Mouse (Mus musculus) lung, embryonic 15.5 days (tissue): Measurements from ENCODE around the gene Fhad1. TPM values are rescaled to one million over a fixed set of nuclear protein-coding genes. Genes with fewer than 3 reads are reported as not detected.

Experiments
- ATAC-seq: fragments of 200-750 bp; cut with Nextera tagmentation; 2 replicates; pipeline ENCODE4 v1.8.0; 2017; ENCODE audit warnings: moderate number of reproducible peaks, borderline replicate concordance; ENCODE audit not compliant: low FRiP score, low TSS enrichment; ENCODE audit errors: extremely low read depth
- H3K27ac ChIP-seq: fragments of 300-500 bp; sonication (generic); 2 replicates; pipeline ENCODE4 v1.5.1; 2015; ENCODE audit warnings: moderate library complexity, mild to moderate bottlenecking, inconsistent platforms
- H3K27me3 ChIP-seq: fragments of 300-500 bp; sonication (generic); 2 replicates; pipeline ENCODE4 v1.6.1; 2015; ENCODE audit warnings: inconsistent platforms
- H3K36me3 ChIP-seq: fragments of 300-500 bp; sonication (generic); 2 replicates; pipeline ENCODE4 v1.6.1; 2015; ENCODE audit warnings: inconsistent platforms
- H3K4me1 ChIP-seq: fragments of 300-500 bp; sonication (generic); 2 replicates; pipeline ENCODE4 v1.6.1; 2015; ENCODE audit warnings: inconsistent platforms
- H3K4me2 ChIP-seq: fragments of 300-500 bp; sonication (generic); 2 replicates; pipeline ENCODE4 v1.6.1; 2015; ENCODE audit warnings: inconsistent platforms, mild to moderate bottlenecking, moderate library complexity
- H3K4me3 ChIP-seq: fragments of 300-500 bp; sonication (generic); 2 replicates; pipeline ENCODE4 v1.5.1; 2015; ENCODE audit warnings: mild to moderate bottlenecking, inconsistent platforms
- H3K9ac ChIP-seq: fragments of 300-500 bp; sonication (generic); 2 replicates; pipeline ENCODE4 v1.6.1; 2015; ENCODE audit warnings: inconsistent platforms
- H3K9me3 ChIP-seq: fragments of 300-500 bp; sonication (generic); 2 replicates; pipeline ENCODE4 v1.6.1; 2016; ENCODE audit warnings: inconsistent platforms
- WGBS: fragments of 180-500 bp; shearing (Covaris S2); methylation state at CpG from one replicate; pipeline ENCODE4 v1.1.7; 2015; 5-methylcytosine and 5-hydroxymethylcytosine counted together
- polyA plus RNA-seq: library from polyadenylated mRNA; unstranded; fragments of >200 nt; fragmentation: Nextera tagmentation; extraction: Ambion mirVana; gene quantifications from 2 replicates; pipeline ENCODE4 v1.2.1, GENCODE M21; 2015

Gene Fhad1
- polyA plus RNA-seq, 1 experiment from 2014 or later: 1.7 TPM

DNA sequence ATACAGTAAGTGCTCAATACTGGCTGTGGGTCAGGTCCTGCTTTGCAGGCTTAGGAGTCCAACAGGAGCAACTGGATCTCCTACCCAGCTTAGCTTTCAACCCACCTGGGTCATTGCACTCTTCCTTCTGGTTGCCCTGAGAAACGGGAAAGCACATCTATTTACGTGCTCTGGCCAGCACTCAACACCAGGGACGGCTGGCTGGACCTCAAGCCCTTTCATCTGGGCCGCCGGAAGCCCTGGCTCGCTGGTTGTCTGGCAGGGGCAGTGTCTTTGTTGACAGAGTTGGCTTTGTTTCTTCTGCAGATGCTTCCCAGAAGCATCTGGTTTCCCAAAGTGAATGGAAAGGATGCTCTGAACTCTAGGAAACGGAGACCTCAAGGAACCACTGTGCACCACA lies 100.8 kb downstream of the Fhad1 start:
- no peak overlapping the region for H3K9ac ChIP-seq
- WGBS: 26% methylated on average over 7 of the region's 7 CpGs
- H3K4me1 ChIP-seq: peaks cover 10% of the 10 kb centered on the region; the same call in 1 of the 2 replicates
- H3K27me3 ChIP-seq: no peaks in the 10 kb centered on the region
- H3K4me3 ChIP-seq: no peak overlapping the region
- H3K9me3 ChIP-seq: no peaks in the 10 kb centered on the region
- H3K36me3 ChIP-seq: no peaks in the 10 kb centered on the region
- no peak for ATAC-seq
- peak overlapping the region; percentile 54 for H3K27ac ChIP-seq
- no peak overlapping the region for H3K4me2 ChIP-seq

DNA sequence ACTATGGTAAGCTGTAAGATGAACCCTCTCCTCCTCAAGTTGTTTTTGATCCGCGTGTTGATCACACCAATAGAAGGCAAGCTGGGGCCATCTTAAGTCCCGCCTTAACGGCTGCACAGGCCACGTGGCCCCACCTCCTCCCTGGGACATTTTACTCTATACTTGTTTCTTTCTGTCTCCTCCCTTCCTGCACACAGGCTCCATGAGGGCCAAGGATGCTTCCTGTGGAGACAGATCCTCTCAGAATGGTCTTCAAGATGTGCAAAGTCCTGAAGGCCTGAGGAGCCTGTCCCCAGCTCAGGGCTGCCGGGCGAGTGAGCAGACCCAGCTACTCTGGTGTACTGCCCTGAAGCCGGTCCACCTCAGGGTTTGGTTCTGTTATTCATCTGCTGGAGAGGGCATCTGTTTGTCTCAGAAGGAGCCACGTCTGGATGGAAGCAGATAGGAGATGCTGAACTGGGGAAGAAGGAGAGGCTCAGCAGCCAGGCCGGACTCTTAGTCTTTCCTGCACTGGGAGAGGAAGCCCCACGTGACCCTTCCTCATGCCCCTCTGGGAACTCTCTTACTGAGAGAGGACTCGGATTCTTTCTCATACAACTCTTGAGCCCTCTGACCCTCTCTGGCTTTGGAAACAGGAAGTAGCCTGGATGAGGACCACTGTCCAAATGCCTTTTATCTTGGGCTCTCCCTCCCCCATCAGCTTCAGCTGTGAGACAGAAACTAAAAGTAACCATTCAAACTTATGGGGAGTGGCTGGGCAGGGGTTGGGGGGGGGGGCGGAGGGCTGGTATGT lies 101.5 kb downstream of the Fhad1 start:
- no peak overlapping the region for H3K4me3 ChIP-seq
- H3K9me3 ChIP-seq: no peaks in the 10 kb centered on the region
- no peak overlapping the region for H3K4me2 ChIP-seq
- peaks cover 10% of the 10 kb centered on the region; the same call in 1 of the 2 replicates for H3K4me1 ChIP-seq
- no peak overlapping the region for H3K9ac ChIP-seq
- 56% methylated on average over 13 of the region's 13 CpGs for WGBS
- no peaks in the 10 kb centered on the region for H3K27me3 ChIP-seq
- peak overlapping the region; percentile 73 for H3K27ac ChIP-seq
- H3K36me3 ChIP-seq: no peaks in the 10 kb centered on the region
- peak; percentile 46; the same call in 1 of the 2 replicates for ATAC-seq

DNA sequence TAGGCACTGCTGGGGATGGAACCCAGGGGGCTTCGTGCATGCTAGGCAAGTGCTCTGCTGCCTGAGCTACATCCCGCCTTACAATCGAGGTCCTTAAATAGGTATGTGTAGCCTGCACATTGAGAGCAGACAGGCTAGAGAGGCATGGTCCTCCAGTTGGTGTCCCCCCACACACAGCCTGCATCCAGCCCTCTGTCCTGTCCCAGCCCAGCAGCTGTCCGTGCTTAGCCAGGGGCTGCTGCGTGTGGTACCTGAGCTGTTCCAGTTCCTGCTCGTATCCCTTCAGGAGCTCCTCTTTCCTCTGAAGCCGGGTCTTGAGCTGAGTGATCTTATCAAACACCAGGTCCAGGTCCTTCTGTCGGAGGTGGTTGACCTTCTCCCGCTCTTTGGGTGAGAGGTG lies 110.2 kb downstream of the Fhad1 start:
- WGBS: 54% methylated on average over 9 of the region's 9 CpGs
- H3K9ac ChIP-seq: no peak overlapping the region

DNA sequence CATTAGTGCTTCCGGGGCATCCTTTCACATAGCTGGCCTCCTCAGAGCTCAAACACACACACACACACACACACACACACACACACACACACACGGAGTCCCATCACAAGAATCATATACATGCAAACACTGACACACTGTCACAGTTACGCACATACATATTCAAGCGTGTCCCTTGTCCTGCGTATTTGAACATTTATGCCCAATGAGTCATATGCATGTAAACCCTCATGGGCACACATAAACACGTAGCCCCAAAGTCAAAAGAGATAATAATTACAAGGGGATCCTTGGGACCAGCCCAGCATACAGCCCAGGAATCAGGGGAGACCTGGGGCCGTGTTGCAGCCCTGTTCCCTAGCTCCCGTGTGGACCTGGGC lies 112.4 kb downstream of the Fhad1 start:
- no peak overlapping the region for H3K9ac ChIP-seq
- H3K9me3 ChIP-seq: no peaks in the 10 kb centered on the region
- H3K36me3 ChIP-seq: no peaks in the 10 kb centered on the region
- H3K4me2 ChIP-seq: no peak overlapping the region
- no peak overlapping the region for H3K4me3 ChIP-seq
- H3K27me3 ChIP-seq: no peaks in the 10 kb centered on the region
- ATAC-seq: no peak
- 79% methylated on average over 8 of the region's 8 CpGs for WGBS
- peaks cover 24% of the 10 kb centered on the region for H3K4me1 ChIP-seq
- H3K27ac ChIP-seq: no peak overlapping the region

More for the DNA sequence above, 110.2 kb downstream of the Fhad1 start:
- H3K36me3 ChIP-seq: no peaks in the 10 kb centered on the region
- no peaks in the 10 kb centered on the region for H3K9me3 ChIP-seq
- no peak overlapping the region for H3K4me3 ChIP-seq
- no peak overlapping the region for H3K4me2 ChIP-seq
- no peaks in the 10 kb centered on the region for H3K27me3 ChIP-seq
- H3K4me1 ChIP-seq: peaks cover 10% of the 10 kb centered on the region
- no peak overlapping the region for H3K27ac ChIP-seq
- ATAC-seq: no peak

DNA sequence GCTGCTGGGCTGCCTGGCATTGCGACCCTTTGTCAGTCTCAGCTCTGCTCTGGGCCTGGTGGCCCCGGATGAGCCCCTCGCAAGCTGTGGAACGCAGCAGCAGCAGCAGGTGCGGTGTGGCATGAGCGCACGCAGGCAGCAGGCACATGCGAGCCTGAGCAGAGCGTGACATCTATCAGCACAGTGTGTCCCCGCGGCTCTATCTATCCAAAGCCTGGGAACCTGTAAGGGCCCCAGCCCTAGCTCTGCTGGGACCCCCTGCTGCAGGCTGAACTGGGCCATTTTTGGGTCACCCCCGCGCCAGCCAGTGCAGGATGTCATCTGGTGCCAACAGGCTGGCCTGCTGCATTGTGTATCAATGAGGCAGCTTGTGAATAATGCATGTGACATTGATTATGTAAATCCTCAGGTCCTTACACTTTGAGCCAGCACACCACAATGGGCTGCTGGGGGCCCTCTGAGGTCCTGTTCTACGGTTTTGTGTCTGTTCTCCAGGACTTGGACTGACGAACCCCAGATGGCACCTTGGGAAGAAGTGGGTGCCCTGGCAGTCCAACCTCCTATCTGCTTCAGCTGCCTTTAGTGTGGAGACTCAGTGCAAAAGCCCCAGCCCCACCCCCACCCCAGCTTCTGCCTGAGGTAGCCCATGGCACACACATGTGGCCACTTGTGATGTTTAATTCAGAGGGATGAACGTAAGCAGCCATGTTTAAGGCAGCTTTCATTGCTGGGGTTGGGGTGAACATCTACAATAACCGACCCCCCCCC lies 113.0 kb downstream of the Fhad1 start:
- H3K9me3 ChIP-seq: no peaks in the 10 kb centered on the region
- no peaks in the 10 kb centered on the region for H3K27me3 ChIP-seq
- WGBS: 77% methylated on average over 17 of the region's 17 CpGs
- peaks cover 30% of the 10 kb centered on the region for H3K4me1 ChIP-seq
- no peak for ATAC-seq
- no peak overlapping the region for H3K27ac ChIP-seq
- H3K4me3 ChIP-seq: no peak overlapping the region
- H3K36me3 ChIP-seq: no peaks in the 10 kb centered on the region
- no peak overlapping the region for H3K4me2 ChIP-seq
- H3K9ac ChIP-seq: no peak overlapping the region

DNA sequence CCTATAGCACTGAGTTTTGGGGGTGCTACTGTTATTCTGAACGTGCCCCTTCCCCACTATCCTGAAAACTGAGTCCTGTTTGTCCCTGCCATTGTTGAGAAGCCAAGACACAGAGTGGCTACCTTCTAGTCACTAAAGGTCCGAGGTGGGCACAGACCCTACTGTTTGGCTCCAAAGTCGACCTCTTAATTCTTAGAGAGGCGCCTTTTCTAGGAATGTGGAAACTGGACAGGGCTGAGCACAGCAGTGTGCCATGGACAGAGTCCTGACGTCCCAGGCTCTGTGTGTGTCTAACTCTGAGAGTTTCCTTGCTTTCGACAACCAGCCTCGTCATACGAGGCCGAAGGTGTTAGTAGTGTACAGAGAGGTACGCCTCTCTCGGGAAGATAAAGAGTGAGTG lies 114.5 kb downstream of the Fhad1 start:
- ATAC-seq: 0 out of 2 replicates have a peak, but pooled peaks have one; percentile 1
- WGBS: 42% methylated on average over 11 of the region's 11 CpGs
- peak overlapping the region; percentile 69 for H3K27ac ChIP-seq

DNA sequence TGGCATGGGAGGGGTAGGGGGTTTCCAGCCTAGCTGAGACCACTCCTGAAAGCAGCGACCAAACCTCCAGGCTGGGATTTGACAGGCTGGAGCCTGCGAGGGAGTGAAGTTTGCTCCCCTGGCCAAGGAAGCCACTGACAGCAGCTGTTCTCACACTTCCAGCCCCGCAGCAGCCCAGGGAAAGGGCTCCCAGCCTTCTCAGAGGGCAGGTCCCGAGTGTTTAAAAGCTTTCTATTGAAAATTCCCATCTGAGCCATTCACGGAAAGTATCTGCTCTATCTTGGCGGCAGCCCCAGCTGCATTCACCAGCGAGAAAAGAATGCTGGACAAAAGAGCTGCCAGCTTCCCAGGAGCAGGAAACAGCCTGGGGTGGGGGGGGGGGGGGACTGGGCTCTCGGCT lies 114.9 kb downstream of the Fhad1 start:
- WGBS: 10% methylated on average over 8 of the region's 8 CpGs
- H3K4me2 ChIP-seq: peak overlapping the region; percentile 11; the same call in 1 of the 2 replicates

More for the DNA sequence above, 114.5 kb downstream of the Fhad1 start:
- Histone ChIP-seq H3K9ac (no peak overlapping the region), H3K27me3 (no peaks in the 10 kb centered on the region), H3K4me2 (no peak overlapping the region), H3K4me3 (no peak overlapping the region), H3K4me1 (peaks cover 38% of the 10 kb centered on the region), H3K36me3 (no peaks in the 10 kb centered on the region), H3K9me3 (no peaks in the 10 kb centered on the region)

DNA sequence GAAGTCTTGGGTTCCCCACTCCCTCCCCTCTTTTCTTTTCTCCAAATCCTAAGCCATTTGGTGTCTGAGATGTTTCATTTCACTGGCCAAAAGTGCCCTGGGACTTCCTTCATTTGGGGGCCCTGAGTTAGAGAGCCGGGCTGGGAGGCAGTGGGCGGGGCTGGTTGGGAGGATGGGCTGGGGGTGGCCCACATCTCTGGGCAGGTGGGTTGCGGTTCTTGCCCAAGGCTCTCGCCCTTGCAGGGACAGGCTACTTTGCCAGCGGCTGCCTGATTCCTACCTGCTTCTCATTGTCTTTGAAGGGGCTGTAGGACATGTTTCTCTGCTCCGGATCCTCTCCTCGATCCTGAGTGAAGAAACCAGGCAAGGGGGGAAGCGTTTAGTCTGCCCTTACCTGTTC lies 116.0 kb downstream of the Fhad1 start:
- 84% methylated on average over 8 of the region's 8 CpGs for WGBS
- H3K4me2 ChIP-seq: no peak overlapping the region
- no peak overlapping the region for H3K4me3 ChIP-seq
- H3K36me3 ChIP-seq: no peaks in the 10 kb centered on the region
- H3K27ac ChIP-seq: no peak overlapping the region
- no peak overlapping the region for H3K9ac ChIP-seq
- peaks cover 38% of the 10 kb centered on the region for H3K4me1 ChIP-seq
- no peaks in the 10 kb centered on the region for H3K27me3 ChIP-seq
- ATAC-seq: no peak
- no peaks in the 10 kb centered on the region for H3K9me3 ChIP-seq

More for the DNA sequence above, 114.9 kb downstream of the Fhad1 start:
- Histone ChIP-seq H3K9me3 (no peaks in the 10 kb centered on the region), H3K36me3 (no peaks in the 10 kb centered on the region), H3K4me3 (no peak overlapping the region), H3K27me3 (no peaks in the 10 kb centered on the region), H3K27ac (peak overlapping the region; percentile 79), H3K9ac (no peak overlapping the region), H3K4me1 (peaks cover 38% of the 10 kb centered on the region)
- peak; percentile 77 for ATAC-seq

DNA sequence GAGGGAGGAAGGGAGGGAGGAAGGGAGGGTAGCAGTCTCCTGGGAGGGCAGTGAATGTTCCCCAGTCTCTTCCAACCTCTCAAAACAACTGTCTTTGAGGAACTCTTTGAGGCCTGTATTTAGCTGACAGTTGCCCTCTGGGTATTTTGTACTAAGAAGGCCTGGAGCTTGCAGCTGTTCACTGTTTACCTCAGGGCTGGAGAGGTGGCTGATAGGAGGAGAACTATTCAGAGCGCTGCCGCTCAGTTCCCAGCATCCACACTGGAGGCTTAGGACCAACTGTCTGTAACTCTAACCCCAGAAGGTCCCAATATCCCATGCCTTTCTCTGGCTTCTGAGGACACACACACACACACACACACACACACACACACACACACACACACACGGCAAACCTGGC lies 117.0 kb downstream of the Fhad1 start:
- no peak for ATAC-seq
- H3K36me3 ChIP-seq: no peaks in the 10 kb centered on the region
- no peak overlapping the region for H3K27ac ChIP-seq
- no peak overlapping the region for H3K4me2 ChIP-seq
- H3K9ac ChIP-seq: no peak overlapping the region
- 48% methylated on average over 3 of the region's 3 CpGs for WGBS
- no peaks in the 10 kb centered on the region for H3K9me3 ChIP-seq
- peaks cover 38% of the 10 kb centered on the region for H3K4me1 ChIP-seq
- H3K27me3 ChIP-seq: no peaks in the 10 kb centered on the region
- H3K4me3 ChIP-seq: no peak overlapping the region

DNA sequence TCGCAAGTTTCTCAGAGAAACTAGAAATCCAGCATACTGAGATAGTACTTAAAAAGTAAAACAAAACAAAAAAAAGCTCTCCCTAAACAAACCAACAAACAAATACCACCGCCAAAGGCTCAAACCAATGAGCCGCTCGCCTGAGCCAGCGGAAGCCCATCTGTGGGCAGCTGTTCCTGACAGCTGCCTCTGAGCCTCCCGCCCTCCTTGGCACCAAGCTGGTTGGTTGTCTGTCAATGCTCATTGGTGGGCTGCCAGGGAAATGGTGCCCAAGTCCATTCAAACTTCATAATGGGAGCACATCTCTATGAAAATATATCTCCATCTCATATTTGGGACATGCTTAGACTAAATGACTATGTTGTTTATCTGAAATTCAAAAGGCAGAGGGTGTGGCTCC lies 117.7 kb downstream of the Fhad1 start:
- 64% methylated on average over 6 of the region's 6 CpGs for WGBS
- no peak for ATAC-seq

DNA sequence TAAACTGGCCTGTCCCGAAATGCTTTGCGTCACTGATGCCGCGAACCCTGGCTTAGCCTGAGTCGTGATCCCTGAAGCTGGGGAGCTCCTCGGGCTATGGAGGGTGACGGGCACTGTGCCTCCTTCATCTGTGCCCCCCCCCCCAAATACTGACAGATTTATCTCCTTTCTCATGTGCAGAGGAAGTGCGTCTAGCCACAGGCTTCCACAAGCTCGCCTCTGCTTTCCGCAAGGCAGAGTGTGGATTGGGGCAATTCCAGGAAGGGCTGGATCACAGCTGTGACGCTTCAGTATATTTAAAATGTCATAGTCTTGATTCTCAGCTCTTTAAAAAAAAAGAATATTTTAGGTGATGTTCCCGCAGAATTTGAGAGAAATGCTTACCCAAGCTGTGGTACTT lies 119.1 kb downstream of the Fhad1 start:
- H3K9me3 ChIP-seq: no peaks in the 10 kb centered on the region
- H3K4me1 ChIP-seq: peaks cover 37% of the 10 kb centered on the region
- no peak overlapping the region for H3K9ac ChIP-seq
- H3K4me3 ChIP-seq: no peak overlapping the region
- H3K4me2 ChIP-seq: 0 out of 2 replicates have a peak overlapping the region, but pooled peaks have one; percentile 19
- no peaks in the 10 kb centered on the region for H3K36me3 ChIP-seq
- ATAC-seq: peak; percentile 21; the same call in 1 of the 2 replicates
- H3K27ac ChIP-seq: no peak overlapping the region
- 41% methylated on average over 12 of the region's 12 CpGs for WGBS
- no peaks in the 10 kb centered on the region for H3K27me3 ChIP-seq

More for the DNA sequence above, 117.7 kb downstream of the Fhad1 start:
- no peaks in the 10 kb centered on the region for H3K36me3 ChIP-seq
- peak overlapping the region; percentile 32 for H3K27ac ChIP-seq
- no peak overlapping the region for H3K9ac ChIP-seq
- H3K4me1 ChIP-seq: peaks cover 38% of the 10 kb centered on the region
- no peaks in the 10 kb centered on the region for H3K27me3 ChIP-seq
- H3K9me3 ChIP-seq: no peaks in the 10 kb centered on the region
- no peak overlapping the region for H3K4me3 ChIP-seq
- no peak overlapping the region for H3K4me2 ChIP-seq
